Mouse (Mus musculus) layer of hippocampus, adult 2 months (tissue): ENCODE data around the gene Dop1b. TPM values are rescaled to one million over a fixed set of nuclear protein-coding genes. Genes with fewer than 3 reads are reported as not detected.
"Not testable (repeated sequence)": the region's sequence is repeated elsewhere in the genome, so short reads cannot be mapped to it uniquely, and the experiment has no call there.

Experiments used
- DNase-seq, 2 experiments: peaks; one replicate each; pipeline ENCODE4 v3.0.0; 2022; ENCODE audit warnings: low spot score in 2 of 2
- H3K27ac ChIP-seq: fragments of 200-600 bp; 2 replicates; pipeline ENCODE4 v1.8.1; 2022
- H3K4me3 ChIP-seq: fragments of 200-600 bp; 2 replicates; pipeline ENCODE4 v1.8.1; 2022; ENCODE audit warnings: mild to moderate bottlenecking
- CTCF ChIP-seq: fragments of 200-600 bp; conservative IDR thresholded peaks from 2 replicates; pipeline ENCODE4 v1.8.1; 2022; ENCODE audit warnings: antibody characterized with exemption, mild to moderate bottlenecking, moderate library complexity
- total RNA-seq, 2 experiments: library from RNA; stranded (reverse); gene quantifications; 2 replicates each; pipeline ENCODE4 v1.2.3; 2021

Gene Dop1b
- total RNA-seq, 2 experiments from 2014 or later = 98.8 to 108 TPM

GRCm38 (mm10) chr16:93777247-93777999, 65.7 kb downstream of the Dop1b start:
- no peak for DNase-seq

GRCm38 (mm10) chr16:93778393-93778792, 66.7 kb downstream of the Dop1b start:
- not testable (repeated sequence) for H3K4me3 ChIP-seq, DNase-seq, H3K27ac ChIP-seq

More at GRCm38 (mm10) chr16:93777247-93777999, 65.7 kb downstream of the Dop1b start:
- no peak overlapping the region for H3K27ac ChIP-seq
- no peak overlapping the region for H3K4me3 ChIP-seq
- no peak for TF ChIP-seq CTCF

- TF ChIP-seq CTCF = no peak
- DNase-seq = no peak
- H3K27ac ChIP-seq = no peak overlapping the region
- no peak overlapping the region for H3K4me3 ChIP-seq
Observed at GRCm38 (mm10) chr16:93779554-93779953, 67.8 kb downstream of the Dop1b start.

- Histone ChIP-seq H3K4me3 (no peak overlapping the region), H3K27ac (no peak overlapping the region)
- peak; percentile 32 for TF ChIP-seq CTCF
- DNase-seq = no peak
Observed at GRCm38 (mm10) chr16:93780660-93781479, 69.2 kb downstream of the Dop1b start.

- Histone ChIP-seq H3K4me3 (no peak overlapping the region), H3K27ac (no peak overlapping the region)
- no peak for DNase-seq
- TF ChIP-seq CTCF = peak; percentile 54
Observed at GRCm38 (mm10) chr16:93784175-93784574, 72.5 kb downstream of the Dop1b start.

GRCm38 (mm10) chr16:93785805-93786204, 74.1 kb downstream of the Dop1b start:
- peak; percentile 39 to 76 for DNase-seq
- Histone ChIP-seq H3K4me3 (no peak overlapping the region), H3K27ac (no peak overlapping the region)
- TF ChIP-seq CTCF = peak; percentile 94

- H3K27ac ChIP-seq = no peak overlapping the region
- TF ChIP-seq CTCF = no peak
- no peak for DNase-seq
- no peak overlapping the region for H3K4me3 ChIP-seq
Observed at GRCm38 (mm10) chr16:93788388-93788787, 76.7 kb downstream of the Dop1b start.

GRCm38 (mm10) chr16:93788881-93789280, 77.2 kb downstream of the Dop1b start:
- no peak for DNase-seq
- Histone ChIP-seq H3K4me3 (no peak overlapping the region), H3K27ac (no peak overlapping the region)
- TF ChIP-seq CTCF = no peak

- Histone ChIP-seq H3K27ac (peak overlapping the region; percentile 8; the same call in 1 of the 2 replicates), H3K4me3 (no peak overlapping the region)
- DNase-seq = no peak
- no peak for TF ChIP-seq CTCF
Observed at GRCm38 (mm10) chr16:93789971-93790755, 78.5 kb downstream of the Dop1b start.

GRCm38 (mm10) chr16:93792981-93793630, 81.4 kb downstream of the Dop1b start:
- no peak for TF ChIP-seq CTCF

GRCm38 (mm10) chr16:93794845-93795244, 83.1 kb downstream of the Dop1b start:
- no peak for TF ChIP-seq CTCF
- no peak overlapping the region for H3K27ac ChIP-seq
- no peak for DNase-seq
- H3K4me3 ChIP-seq = no peak overlapping the region

More at GRCm38 (mm10) chr16:93792981-93793630, 81.4 kb downstream of the Dop1b start:
- peak overlapping the region; percentile 57 for H3K27ac ChIP-seq
- DNase-seq = no peak
- no peak overlapping the region for H3K4me3 ChIP-seq

- no peak for DNase-seq
- Histone ChIP-seq H3K4me3 (no peak overlapping the region), H3K27ac (no peak overlapping the region)
- TF ChIP-seq CTCF = no peak
Observed at GRCm38 (mm10) chr16:93795391-93795790, 83.7 kb downstream of the Dop1b start.
